Mouse (Mus musculus) MEL-GATA-1-ER (cell line): Measurements from ENCODE around the gene Slc35f5.
"Not testable (repeated sequence)": the region's sequence is repeated elsewhere in the genome, so short reads cannot be mapped to it uniquely, and the experiment has no call there.

Source experiments
- DNase-seq: peaks from one replicate; pipeline ENCODE4 v3.0.0-alpha.2; 2012; ENCODE audit warnings: low read depth; ENCODE audit errors: extremely low read depth

Gene Slc35f5

DNA sequence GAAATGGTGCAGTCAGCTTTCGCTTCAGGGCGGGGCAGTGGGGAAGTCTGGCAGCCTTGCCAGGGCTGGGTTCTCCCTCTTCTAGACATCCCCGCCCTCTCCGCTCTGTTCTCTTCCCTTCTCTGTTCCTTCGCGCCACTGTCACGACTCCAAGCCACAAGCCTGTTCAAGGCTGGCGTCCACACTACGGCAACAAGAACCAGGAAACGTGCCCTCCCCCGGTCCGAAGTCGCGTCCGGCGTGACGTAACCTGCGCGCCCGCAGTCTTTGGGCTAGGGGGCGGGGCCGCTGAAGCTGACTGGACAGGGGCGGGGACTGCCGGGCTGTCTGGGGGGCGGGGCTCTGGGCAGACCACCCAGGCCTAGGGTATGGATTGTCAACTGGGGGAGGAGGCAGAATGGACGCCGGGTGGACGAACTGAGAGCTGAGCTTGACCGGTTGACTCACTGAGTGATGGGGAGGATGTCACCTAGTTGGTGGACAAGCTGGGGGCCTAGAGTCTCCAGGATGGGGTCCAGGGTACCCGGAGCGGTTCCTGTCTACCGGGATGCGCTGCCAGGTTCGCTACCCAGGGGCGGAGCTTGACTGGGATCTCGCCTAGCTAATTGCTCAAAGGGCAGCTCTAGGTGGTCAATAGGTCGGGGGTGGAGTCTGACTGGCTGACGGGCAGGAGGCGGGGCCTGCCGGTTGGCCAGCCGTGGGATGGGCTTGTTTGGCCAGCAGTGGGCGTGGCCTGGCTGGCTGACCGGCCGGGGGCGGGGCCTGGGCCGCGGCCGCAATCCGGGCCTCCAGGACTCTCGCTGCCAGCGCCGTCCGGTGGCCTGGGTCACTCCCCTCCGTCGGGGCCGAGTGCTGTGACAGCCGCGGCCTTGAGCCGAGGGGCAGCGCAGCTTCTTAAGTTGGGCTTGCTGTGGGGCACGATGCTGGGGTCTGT is at the start of gene Slc35f5:
Gene Slc35f5 (plus strand): TSS at position 337 of the 934 bp plus-strand sequence.
- DNase-seq: peak; percentile 75

DNA sequence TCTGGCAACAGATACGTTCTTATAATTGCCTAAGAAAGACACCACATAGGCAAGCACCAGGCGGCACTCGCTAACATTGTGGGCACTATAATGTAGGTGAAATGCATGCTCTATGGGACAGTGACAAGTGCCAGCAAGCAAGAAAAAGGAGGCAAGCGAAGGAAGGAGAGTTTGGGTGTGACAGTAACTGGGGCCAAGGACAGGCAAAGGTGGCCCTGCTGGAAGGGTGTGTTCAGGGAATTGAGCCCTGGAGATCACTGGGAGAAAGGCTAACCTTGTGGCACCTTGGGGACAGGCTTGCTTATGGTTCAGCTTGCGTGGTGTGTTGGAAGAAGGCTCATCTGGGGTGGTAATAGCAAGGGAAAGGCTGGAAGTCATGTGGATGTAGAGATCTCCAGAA is 45.7 kb upstream of the Slc35f5 start:
- DNase-seq: no peak

DNA sequence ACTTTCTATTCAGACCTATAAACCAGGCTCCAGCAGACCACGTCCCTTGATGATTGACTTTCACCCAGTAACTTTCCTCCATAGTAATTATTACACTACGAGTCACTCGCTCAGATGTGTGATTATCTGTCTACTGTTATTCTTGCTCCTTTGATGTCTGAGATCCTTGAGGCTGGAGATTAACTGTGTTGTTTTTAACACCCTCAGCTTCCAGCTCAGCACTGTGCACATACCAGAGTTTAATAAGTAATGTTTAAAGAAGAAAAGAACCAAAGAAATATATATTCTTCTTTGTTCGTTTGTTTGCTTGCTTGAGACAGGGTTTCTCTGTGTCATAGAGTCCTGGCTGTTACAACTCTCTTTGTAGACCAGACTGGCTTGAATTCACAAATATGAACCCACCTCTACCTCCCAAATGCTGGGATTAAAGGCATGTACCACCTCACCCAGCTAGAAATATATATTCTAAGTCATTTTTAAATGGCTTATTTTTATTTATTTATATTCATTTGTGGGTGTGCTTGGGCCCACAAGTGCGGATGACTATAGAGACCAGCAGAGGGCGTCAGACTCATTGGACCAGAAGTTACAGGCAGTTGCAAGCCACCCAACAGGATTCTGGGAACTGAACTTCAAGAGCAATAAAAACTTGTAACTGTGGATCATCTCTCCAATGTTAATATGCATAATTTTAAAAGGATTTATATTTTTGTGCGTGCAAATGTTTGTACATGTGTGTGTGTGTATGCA is 43.3 kb upstream of the Slc35f5 start:
- DNase-seq: no peak

DNA sequence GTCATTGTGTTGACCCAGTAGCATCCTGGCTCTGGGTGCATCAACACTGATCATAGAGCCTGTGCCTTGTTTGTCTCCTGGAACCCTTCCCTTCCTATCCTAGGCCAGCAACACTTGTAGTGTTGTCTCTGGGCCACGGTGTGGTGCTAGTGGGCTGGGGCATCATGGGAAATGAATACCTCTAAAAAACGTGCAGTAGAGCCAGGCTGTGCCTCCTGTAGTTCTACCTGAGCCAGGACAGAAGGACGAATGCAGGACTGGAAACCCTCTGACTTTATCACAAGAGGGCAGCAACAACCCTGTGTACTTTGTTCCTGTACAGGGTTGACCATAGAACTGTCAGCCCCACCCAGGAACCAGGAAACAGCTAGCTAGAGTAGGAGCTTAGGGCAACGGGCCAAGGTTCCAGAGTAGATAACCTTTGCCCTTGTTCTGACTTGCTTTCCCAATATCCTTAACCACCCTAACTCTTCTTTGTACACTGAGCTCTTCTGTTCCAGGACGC is 41.2 kb upstream of the Slc35f5 start:
- DNase-seq: no peak

DNA sequence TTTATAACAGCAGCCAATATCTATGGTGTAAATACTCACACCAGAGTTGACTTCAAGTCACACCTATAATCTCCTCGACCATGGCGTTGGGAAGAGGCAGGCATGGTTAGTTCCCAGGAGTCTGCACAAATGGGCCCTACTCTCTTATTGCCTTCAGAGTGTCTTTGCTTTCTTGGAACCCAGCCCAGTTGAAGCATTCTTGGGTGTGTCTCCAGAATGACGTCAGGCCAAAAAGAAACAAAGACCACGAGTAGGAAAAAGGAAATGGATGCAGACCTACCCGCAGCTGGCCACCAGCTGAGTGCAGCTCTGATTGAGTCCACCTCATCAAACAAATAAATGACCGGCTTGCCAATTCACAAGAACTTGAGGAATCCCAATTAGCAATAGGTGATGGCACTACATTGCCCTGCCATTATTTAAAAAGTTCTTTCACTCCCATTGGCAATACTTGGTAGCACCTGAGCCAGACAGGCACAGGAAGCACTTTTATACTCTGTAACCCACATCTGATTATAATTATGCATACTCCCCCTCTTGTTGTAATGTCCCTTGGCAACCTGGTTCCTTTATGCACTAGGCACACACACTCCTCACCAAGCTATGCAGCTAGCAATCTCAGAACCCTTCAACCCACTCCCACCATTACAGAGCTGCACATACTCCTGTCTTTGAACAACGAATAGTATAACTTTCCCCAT is 34.3 kb upstream of the Slc35f5 start:
- DNase-seq: no peak

DNA sequence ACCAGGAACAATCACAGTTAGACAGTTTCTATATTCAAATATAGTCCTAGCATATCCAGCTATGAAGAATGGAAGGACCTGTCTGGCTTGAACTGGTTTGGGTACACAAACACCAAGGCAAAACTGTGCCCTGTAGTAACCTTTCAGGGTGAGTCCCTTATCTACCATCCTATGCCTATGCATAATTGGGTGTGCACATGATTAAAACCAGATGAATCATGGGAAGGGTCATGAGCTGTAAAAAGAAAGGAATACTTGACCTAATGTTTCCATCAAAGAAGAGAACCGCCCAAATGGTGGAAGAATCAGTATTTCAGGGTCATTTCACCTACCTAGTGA is 33.8 kb upstream of the Slc35f5 start:
- DNase-seq: no peak

DNA sequence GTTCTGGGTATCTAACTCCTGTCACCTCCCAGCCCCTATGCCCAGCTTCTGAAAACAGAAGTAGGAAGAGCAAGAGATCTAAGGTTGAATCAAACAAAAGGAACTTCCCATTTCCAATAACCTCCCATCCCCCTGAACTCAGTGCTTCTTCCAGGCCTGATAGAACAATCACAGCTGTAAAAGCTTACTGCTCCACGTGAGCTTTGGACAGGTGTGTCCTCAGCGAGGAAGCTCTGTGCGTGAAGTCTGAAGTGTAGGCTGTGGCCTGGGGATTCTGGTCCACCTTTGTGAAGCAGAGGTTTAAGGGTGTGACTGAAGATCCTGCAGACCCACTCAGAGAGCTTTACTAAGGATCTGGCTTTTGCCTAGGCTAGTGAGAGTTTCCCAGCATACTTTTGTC is 33.0 kb upstream of the Slc35f5 start:
- no peak for DNase-seq

DNA sequence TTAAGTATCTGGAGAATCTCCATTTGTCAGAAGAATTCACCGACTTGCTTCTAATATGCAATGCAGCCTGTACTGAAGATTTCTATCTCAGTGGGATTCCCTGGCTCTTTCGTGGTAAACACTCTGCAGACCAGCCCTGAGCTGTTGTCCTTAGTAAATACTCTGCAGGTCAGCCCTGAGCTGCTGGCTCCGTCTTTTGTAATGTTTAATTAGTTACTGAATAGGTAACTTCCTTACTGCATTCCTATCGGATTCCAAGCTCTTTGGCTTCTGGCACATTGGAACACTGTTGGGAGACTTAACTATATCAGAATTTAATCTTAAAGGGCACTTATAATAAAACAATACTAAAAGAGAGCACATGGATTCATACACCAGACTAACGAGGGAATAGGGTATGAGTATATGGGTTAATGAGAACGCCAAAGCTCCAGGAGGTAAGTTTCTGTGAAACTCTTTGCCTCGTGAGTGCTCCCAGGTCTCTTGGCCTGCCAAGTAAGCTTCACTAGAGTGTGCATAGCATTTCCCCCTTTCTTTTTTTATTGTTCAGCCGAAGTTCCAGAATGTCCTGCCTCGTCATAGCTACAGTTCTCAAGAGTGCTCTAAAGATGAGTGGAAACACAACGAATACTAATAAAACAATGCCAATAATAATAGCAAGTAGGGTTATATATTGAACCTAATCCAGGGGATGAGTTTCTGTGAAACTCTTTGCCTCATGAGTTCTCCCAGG is 27.0 kb upstream of the Slc35f5 start:
- not testable (repeated sequence) for DNase-seq

DNA sequence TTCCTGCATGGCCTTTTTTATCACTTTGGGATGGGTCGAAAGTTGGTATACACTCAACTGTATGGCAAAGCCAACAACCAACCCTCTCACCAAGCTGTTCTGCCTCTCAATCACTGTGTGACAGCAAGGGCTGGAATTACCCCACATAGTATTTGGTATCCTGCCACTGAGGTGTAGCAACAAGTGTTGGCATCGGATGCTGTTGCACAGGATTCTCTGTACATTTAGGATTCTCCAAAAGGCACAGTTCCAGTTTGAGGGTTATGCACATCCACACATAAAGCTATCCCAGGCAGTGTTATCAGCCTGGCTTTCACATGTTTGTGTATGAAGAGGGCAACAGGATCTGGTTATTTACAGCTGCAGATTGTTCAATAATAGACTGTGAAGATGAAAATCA is 23.3 kb upstream of the Slc35f5 start:
- no peak for DNase-seq

DNA sequence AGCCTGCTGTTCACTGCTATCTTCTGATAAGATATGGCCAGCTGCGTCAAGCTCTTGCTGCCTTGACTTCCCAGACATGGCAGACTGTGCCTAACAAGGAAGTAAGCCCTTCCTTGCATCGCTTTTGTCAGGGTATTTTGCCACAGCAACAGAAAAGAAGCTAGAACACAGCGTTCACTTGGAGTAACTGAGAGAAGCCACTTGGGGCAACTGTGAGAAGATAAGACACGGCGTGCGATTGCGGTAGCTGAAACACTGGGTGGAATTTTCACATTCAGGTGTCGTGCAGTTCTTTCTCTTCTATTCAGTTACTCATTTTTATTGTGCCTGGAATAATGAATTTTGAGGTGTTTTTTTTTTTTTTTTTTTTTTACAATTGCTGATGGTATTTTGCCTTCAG is 22.6 kb upstream of the Slc35f5 start:
- DNase-seq: no peak

DNA sequence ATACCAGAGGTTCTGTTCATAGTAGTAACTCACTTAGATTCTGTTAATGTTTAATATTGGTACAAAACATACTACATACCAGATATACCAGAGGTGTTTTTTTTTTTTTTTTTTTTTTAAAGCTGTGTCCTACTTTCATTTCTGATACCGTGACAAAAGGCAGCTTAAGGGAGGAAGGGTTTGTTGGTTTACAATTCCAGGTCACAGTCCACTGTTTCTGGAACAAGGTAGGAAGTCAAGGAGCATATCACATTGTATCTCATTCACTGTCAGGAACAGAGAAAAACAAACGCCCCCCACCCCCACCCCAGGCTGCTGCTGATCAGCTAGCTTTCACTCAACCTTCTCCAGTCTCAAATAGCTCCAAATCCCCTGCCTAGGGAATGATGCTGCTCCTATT is 21.1 kb upstream of the Slc35f5 start:
- no peak for DNase-seq

DNA sequence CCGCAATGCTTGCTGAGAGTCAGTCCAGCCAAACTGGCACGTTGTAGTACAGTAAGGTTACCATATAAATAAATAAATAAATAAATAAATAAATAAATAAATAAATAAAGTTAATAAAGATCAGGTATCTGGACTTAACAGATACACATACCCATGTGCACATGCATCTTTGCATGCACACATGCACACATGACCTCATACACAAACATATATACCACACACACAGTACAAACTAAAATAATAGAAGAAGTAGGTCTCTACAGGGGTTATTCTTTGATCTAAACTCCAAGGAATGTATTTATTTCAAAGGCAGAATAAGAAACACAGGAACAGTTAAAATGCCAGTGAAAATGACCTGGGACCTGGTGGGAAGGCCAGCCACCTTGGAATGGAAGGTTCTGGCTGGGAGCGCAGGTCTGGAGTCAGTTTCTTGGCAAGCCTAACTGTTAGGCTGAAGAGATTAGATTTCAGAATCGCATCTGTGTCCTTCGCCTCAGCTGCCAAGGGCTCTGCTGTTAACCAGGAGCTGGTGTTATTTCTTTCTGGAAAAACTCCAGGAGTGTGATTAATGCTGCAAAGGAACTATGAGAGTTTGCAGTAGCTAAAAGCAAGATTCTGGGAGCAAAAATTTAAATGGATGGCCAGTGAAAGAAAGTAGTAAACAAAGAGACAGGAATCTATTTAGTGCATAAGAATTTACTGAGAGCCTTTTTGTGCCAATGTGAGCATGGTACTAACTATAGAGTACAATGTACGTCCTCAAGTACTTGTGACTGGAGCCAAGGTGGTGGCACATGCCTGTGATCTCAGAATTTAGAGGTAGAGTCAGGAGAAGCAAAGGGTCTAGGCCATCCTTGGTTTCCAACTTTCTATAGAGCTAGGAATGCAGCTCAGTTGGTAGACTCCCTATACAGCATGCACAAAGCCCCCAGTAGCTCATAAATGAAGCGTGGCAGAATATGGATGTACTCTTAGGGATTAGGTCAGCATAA is 18.1 kb upstream of the Slc35f5 start:
- DNase-seq: no peak

DNA sequence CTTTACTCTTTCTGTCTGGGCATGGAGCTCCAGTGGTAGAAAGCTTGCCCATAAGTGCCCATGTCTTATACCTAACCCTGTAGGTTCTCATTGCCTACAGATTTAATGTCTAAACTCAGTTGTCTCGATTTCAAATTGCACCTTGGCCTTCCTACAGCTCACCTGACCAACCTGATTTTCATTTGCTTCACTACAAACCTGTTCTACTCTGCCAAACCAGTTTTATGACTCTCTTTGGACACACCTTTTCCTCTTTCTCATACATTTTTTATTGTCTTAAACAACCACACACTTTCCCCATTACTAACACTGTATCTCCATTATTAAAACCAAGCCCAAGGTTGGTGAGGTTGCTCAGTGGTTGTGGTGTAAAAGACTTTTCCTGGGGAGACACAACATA is 10.5 kb upstream of the Slc35f5 start:
- DNase-seq: no peak

DNA sequence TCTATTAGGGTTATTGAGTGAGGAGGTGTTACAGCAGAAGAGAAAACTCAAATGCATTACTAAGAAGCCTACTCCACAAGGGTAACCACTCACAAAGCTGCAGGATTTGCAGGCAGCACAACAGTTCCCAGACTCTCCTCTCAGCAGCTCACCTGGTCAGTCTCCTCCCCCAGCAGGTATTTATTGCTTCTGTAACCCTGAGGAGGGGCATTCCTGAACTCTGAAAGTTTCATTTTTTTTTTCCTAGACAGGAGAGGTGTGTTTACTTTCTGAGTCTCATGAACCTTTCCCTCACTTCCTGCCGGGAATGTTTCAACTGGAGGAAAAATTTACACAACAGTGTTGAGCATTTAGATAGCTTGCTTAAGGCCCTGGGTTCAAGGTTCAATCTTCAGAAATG is 10.0 kb upstream of the Slc35f5 start:
- no peak for DNase-seq

DNA sequence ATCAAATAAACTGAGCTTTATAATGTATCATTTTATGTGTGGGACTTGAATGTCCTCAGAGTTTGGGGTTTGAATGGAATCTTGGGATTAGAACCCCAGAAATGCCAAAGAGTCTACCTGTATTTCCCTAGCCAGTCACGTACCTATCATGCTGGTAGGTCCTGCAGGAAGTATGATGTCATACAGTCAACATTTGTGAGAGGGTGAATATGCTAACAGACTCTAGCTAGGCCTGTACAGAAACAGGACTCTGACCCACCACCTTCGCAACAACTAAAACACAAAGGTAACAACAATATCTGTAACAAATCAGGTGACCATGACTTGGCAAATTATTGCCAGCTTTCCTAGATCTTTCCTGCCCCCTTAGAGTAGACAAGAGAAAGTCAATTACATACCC is 8.8 kb upstream of the Slc35f5 start:
- DNase-seq: no peak

DNA sequence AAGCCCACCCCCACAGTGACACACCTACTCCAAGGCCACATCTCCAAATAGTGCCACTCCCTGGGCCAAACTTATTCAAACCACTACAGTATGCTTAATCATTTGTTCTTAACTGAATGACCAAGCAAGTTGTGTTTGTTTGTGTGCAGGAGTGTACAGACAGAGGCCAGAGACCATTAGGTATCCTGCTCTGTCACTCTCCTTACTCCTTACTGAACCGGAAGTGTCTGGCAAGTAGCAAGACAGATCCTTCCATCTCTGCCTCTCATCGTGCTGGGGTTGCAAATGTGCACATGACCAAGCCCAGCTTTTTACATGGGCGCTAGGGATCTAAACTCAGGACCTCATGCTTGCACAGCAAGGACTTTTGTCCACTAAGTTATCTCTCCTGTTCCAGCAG is 1.1 kb upstream of the Slc35f5 start:
- DNase-seq: no peak

DNA sequence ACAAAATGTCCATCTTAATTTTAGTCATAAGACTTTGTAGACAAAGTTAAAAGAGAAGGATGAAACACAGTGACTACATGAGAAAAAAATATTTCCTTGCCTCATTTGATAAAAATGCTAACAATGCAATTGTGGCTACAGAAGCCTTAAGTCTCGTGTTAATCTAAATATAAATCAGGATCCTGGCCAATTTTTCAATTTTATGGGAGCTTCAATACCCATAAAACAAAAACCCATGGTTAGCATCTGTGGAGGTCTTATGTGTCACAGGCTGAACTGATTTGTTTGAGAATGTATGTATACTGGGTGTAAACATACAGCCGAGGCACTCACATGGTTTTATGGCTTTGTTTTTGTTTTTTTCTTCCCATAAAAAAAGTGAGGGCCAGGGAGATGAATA is 674 bp upstream of the Slc35f5 start:
- no peak for DNase-seq

DNA sequence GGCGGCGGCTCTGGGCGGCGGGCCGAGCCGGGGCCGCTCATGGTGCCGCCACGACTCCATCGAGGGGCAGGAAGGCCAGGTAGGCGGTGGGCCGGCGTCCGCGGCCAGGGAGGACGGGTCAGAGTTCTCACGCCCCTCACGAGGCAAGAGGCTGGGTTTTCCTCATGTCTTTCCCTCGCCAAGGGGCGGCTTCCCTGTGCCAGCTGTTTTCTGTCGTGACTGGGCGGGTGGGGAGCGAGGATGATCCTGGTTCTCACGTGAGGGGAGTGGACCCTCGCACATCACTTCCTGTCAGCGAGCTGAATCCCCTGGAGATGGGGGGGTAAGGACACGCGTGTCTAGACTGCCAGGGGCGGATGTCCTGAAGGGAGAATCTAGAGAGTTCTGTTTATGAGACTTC is 811 bp downstream of the Slc35f5 start:
- peak; percentile 17 for DNase-seq

DNA sequence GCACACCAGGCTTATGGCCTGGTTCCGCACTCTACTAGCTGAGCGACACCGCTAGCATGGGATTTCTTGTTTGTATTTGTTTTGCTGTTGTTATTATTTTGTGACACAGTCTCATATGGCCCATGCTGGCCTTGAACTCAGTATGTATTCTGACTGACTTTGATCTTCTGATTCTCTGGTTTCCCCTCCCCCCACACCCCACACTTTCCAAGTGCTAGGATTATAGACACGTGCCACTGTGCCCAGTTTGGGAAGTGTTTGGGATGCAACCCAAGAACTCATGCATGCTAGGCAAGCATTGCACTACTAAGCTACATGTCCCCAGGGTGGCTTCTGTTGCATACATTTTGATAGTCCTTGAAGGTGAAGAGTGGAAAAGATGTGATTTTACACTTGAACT is 1.4 kb downstream of the Slc35f5 start:
- no peak for DNase-seq

DNA sequence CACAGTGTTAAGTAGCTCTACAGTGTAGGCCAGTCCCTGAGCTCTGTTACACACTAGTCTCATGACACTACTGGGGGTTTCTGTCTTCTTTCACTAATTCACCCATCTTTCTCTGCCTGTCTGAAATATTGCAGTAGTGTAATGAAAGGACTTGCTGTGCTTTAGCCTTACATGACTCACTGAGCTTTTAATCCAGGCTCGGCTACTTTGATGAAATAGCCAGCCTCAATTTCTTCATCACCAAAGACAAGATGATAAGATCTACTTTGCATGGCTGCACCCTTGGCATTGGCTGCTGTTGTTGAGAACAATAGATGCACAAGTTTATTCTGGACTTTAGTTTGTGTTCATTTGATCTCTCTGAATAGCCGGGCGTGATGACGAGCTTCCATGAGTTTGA is 7.7 kb downstream of the Slc35f5 start:
- no peak for DNase-seq
